Mouse (Mus musculus): ENCODE measurements around the gene Ssna1. TPM values are rescaled to one million over a fixed set of nuclear protein-coding genes. Genes with fewer than 3 reads are reported as not detected.

Ssna1 gene
- total RNA-seq, 4 experiments from 2014 or later = 59.0 to 71.0 (median 64.3) TPM

DNA sequence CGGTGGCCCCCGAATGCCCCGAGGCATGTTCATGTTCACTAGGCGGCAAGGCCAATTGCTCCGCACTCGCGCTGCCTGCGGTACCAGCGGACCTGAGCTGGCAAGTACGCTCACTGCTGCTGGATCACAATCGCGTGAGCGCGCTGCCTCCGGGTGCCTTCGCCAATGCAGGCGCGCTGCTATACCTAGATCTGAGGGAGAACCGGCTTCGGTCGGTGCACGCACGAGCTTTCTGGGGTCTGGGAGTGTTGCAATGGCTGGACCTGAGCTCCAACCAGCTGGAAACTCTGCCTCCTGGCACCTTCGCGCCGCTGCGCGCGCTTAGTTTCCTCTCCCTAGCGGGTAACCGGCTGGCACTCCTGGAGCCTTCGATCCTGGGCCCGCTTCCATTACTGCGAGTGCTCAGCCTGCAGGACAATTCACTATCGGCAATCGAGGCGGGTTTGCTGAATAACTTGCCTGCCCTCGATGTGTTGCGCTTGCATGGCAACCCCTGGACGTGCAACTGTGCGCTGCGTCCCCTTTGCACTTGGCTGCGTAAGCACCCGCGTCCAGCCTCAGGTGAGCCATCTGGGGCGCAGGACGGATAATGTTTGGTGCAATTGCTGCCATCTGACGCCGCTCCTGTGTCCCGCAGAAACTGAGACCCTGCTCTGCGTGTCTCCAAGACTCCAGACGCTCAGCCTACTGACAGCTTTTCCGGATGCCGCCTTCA lies 18.0 kb upstream of the Ssna1 start:
- DNase-seq (ENCODE audit: low spot score in 2 of 2) = peak in 1 of 2 experiments; percentile 74

- DNase-seq (ENCODE audit: low spot score in 2 of 2) = no peak
These were observed 17.4 kb upstream of the Ssna1 start, which contains the start of gene Lrrc26 for GRCm38 (mm10) chr2:25289651-25290050. Lrrc26 (plus strand) TSS chr2:25289915.

DNA sequence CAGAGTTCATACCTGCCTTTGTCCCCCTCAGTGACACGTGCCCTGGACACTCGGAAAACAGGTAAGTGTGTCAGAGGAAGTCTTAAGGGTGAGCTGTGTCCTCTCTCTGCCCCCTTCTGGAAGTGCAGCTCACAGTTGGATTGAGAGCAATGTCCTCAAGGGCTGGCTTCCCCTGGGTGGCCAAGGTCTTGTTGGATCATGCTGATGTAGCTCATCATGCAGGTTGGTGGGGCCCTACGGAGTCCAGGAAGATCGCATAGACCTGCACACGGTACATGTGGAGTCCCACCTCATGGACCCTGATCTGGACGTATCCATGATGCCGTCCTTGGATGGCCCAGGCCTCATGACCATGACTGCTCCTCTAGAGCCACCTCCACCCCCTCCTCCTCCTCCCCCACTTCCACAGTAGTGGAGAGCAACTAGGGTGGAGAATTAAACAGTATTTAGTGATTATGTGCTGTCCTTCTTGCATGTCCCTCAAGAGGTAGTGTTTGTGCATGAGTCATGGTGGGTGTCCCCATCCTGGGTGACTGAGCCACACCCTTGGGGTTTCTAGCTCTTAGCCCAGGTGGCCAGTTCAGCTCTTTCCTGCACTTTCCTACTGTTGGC lies 16.6 kb upstream of the Ssna1 start:
- DNase-seq (ENCODE audit: low spot score in 2 of 2) = no peak

- no peak for DNase-seq (ENCODE audit: low spot score in 2 of 2)
These were observed 15.8 kb upstream of the Ssna1 start, which contains the start of gene Tmem210 for GRCm38 (mm10) chr2:25287927-25288649. Tmem210 (plus strand) TSS chr2:25288145.

- DNase-seq (ENCODE audit: low spot score in 2 of 2) = no peak
These were observed 14.8 kb upstream of the Ssna1 start for GRCm38 (mm10) chr2:25286837-25287636.

- DNase-seq (ENCODE audit: low spot score in 2 of 2) = no peak
These were observed 14.1 kb upstream of the Ssna1 start for GRCm38 (mm10) chr2:25286314-25286713.

DNA sequence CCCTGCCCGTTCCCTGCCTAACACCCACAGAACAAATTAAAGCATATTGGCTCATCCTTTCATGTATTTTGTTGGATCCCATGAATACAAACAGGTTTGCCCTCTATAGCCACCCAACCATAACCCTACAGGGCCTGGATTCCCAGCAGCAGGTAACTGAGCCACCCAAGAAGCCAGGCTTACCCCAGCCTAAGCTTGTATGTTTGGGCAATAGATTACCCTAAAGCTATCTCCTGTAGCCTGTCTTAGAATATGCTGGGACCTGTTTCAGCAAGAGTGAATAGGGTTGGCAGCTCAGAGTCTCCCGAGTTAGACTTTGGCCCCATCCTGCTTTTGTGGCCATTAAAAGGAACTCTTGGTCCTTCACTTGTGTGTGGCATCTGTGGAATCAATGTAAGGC lies 13.3 kb upstream of the Ssna1 start:
- DNase-seq (ENCODE audit: low spot score in 2 of 2) = no peak

- peak in 1 of 2 experiments; percentile 87 for DNase-seq (ENCODE audit: low spot score in 2 of 2)
These were observed 7.0 kb upstream of the Ssna1 start for GRCm38 (mm10) chr2:25278928-25279882.

DNA sequence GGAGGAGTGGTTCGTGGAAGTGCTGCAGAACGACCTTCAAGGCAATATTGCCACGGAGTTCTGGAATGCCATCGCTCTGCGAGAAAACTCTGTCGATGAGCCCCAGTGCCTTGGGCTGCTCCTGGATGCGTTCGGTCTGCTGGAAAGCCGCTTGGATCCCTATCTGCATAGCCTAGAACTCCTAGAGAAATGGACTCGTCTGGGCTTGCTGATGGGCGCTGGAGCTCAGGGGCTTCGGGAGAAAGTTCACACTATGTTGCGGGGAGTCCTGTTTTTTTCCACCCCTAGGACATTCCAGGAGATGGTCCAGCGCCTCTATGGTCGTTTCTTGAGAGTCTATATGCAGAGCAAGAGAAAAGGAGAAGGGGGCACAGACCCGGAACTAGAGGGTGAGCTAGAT lies 772 bp upstream of the Ssna1 start:
- no peak for DNase-seq (ENCODE audit: low spot score in 2 of 2)

DNA sequence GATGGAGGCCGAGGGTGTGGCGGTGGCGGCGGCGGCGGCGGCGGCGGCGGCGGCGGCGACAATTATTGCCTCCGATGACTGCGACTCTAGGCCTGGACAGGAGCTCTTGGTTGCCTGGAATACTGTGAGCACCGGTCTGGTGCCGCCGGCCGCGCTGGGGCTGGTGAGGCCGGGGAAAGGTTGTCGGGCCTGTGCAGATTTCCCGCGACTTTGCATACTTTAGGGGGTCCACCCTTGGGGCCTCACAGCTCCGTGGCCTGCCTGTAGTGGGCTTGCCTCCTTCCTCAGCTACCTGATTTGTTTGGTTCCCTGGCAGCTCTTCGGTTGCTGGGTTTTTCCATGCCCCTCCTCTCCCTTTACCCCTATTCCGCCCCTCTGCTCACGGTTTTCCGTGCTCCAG lies 277 bp upstream of the Ssna1 start:
- no peak for DNase-seq (ENCODE audit: low spot score in 2 of 2)

DNA sequence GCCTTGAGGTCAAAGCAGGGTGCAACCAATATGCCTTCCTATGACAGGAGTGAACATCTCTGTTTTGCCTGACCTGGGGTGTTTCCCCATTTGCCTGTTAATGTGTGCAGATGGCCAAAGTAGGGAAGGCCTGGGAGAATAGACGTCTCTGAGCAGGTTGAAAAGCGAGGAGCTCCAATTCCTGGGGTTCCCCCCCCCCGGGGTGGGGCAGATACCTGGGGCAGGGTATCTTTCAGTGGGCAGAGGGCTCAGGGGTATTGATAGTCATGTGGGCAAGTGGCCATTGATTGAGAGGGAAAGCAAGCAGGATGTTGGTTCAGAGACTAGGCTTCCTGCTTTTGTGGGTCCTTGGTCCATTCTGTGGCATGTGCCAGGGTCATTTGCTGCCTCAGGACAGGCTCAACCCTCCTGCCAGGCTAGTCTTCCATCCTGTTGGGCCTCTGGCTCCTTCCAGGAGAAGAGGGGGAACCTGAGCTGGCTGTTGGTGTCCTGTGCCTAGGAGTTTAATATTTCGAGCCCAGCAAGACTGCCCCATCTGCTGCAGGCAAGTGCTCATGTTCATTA lies 4.4 kb downstream of the Ssna1 start:
- no peak for DNase-seq (ENCODE audit: low spot score in 2 of 2)

DNA sequence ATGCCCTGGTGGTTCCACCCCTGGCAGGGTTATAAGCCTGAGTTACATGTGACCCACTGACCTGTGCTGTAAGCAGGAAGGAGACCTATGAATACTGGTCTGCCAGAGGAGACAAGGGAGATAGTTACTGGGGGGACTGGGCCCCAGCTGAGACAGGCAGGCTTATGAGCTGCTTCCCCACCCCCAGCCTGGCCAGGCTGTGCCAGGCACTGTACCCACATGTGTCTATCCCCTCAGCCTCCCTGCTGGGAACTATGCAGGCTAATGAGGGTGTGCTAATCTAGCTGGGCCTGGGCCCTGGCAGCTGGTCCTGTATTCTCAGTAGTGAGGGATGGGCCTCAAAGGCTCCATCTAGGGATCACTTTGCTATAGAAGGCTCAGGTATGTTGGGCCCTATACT lies 5.0 kb downstream of the Ssna1 start:
- DNase-seq (ENCODE audit: low spot score in 2 of 2) = no peak

- DNase-seq (ENCODE audit: low spot score in 2 of 2) = peak; percentile 79 to 85
These were observed 5.5 kb downstream of the Ssna1 start for GRCm38 (mm10) chr2:25266720-25267119.

DNA sequence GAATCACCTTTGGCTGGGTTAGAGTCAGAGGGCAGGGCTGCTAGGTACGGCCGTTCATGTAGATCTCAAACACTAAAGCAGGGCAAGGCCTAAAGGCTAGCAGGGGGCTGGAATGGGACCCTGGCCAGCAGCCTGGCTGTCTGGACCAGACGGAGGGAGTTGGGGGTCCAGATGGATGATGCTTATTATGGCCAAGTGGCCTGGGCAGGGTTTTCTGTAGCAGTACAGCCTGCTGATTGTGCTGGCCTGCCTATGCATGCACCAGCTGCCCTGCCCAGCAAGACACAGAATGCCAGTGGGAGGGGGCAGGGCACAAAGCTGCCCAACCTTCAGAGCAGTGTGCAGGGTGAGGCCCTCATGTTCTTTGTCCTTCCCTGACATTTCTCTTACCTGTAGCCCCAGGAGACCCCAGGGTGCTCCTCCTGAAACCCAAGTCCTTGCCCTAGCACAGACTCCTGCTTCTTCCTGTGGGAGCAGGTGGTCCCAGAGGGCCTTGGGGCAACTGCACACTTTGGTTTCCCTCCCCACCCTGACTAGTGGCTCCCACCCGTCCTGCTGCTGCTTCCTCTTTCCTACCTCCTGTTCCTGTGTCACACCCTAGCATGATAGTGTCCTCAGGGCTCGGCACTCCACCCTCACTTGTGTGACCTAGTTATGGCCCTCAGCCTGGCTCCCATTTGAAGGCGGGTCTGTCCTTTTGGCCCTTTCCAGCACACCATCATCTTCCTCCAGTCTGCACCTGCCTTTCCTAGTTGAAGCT lies 6.2 kb downstream of the Ssna1 start:
- DNase-seq (ENCODE audit: low spot score in 2 of 2) = peak in 1 of 2 experiments; percentile 53

DNA sequence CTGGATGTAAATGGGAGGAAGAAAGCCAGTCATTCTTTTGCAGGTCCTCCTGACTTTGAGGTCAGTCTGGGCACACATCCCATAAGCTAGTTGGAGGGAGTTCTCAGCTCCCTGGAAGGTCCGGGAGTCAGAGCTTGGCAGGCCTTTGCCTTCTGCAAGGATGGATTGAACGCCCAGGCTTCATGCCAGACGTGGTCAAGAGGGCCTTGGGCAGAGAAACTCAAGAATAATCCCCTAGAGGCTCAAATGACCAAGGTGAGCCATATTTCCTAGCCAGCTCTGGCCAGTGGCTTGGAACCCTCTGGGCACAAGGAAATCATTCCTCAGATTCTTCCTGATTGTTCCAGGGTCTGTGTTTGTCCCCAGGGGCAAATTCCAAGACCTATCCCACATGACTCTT lies 7.4 kb downstream of the Ssna1 start:
- DNase-seq (ENCODE audit: low spot score in 2 of 2) = no peak

GRCm38 (mm10) chr2:25264286-25264660 lies 8.0 kb downstream of the Ssna1 start:
- DNase-seq (ENCODE audit: low spot score in 2 of 2) = no peak

- no peak for DNase-seq (ENCODE audit: low spot score in 2 of 2)
These were observed 8.5 kb downstream of the Ssna1 start for GRCm38 (mm10) chr2:25263623-25264285.

DNA sequence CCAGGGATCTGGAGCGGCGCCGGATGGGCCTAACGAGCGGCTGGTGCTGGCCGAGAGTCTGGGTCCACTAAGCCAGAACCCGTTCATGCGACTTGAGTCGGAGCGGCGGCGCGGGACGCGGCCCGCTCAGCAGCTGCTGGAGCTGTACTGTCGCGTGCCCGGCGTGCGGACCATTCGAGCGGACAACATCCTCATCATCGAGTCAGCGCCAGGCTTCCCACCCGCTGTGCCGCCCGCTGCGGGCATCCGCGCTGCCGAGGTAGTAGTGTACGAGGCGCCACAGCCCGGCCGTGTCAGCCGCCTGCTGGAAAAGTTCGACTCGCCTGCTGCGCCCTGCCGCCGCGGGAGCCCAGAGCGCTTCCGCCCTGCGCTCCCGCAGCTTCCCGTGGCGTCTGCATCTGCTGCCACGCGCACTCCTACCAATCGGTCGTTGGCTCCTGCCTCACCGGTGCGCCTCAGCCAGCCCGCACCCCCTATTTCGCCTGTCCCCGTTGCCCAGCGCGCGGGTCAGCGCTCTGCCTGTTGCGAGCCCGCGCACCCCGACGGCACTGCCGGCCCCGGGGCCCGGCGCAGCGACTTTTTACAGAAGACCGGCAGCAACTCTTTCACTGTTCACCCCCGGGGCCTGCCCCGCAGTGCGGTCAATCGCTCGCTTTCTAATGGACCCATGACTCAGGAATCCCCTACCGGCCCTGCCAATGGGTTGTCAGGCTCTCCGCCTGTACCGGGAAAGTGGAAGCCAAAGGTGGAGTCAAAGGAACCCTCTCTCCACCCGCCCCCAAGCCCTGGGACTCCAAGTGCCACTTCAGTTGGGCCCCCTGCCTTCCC lies 9.2 kb downstream of the Ssna1 start:
- DNase-seq (ENCODE audit: low spot score in 2 of 2) = no peak

Data from layer of hippocampus, adult 8-10 months (tissue).